Mouse (Mus musculus): ENCODE measurements around the gene Chd2. TPM values are rescaled to one million over a fixed set of nuclear protein-coding genes. Genes with fewer than 3 reads are reported as not detected.

Gene Chd2
- total RNA-seq, 2 experiments from 2014 or later: 29.8 to 39.6 TPM

- no peak for DNase-seq (ENCODE audit: low spot score)
These were observed 22.5 kb upstream of the Chd2 start for GRCm38 (mm10) chr7:73564131-73564530.

- DNase-seq (ENCODE audit: low spot score): no peak
These were observed 19.9 kb upstream of the Chd2 start for GRCm38 (mm10) chr7:73561492-73562055.

- DNase-seq (ENCODE audit: low spot score): no peak
These were observed 19.2 kb upstream of the Chd2 start for GRCm38 (mm10) chr7:73560811-73561210.

- no peak for DNase-seq (ENCODE audit: low spot score)
These were observed 18.2 kb upstream of the Chd2 start for GRCm38 (mm10) chr7:73559853-73560190.

DNA sequence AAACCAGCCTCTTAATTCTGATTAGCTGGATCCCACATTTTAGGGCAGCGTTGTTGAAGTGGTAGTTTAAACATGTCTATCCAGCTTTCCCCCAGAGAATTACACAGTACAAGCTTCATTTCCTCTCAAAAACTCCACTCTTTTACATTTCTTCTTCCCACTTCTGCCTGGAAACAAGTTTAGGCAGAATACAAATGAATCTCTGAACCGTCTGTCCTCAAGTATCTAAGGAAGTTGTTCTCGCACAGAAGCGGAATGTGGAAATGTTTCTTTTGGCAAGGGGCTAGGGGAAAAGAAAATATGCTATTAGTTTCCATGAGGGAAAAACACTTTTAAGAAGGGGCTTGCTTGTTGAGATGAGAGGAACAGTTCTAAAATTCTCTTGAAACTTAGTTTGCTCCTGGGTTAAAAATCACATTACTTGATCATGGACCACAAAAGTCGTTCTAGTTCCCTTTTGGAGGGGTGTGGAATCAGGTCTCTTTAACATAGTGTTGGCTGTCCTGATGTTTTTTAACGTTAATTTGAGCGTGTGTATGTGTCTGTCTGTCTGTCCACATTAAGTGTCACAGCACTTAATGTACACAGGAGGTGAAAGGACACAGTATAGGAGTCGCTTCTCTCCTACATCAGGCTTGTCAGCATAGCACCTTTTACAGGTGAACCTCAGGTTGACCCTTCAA is 17.7 kb upstream of the Chd2 start:
- DNase-seq (ENCODE audit: low spot score): no peak

- DNase-seq (ENCODE audit: low spot score): peak; percentile 99
These were observed 16.9 kb upstream of the Chd2 start for GRCm38 (mm10) chr7:73558293-73559169.

DNA sequence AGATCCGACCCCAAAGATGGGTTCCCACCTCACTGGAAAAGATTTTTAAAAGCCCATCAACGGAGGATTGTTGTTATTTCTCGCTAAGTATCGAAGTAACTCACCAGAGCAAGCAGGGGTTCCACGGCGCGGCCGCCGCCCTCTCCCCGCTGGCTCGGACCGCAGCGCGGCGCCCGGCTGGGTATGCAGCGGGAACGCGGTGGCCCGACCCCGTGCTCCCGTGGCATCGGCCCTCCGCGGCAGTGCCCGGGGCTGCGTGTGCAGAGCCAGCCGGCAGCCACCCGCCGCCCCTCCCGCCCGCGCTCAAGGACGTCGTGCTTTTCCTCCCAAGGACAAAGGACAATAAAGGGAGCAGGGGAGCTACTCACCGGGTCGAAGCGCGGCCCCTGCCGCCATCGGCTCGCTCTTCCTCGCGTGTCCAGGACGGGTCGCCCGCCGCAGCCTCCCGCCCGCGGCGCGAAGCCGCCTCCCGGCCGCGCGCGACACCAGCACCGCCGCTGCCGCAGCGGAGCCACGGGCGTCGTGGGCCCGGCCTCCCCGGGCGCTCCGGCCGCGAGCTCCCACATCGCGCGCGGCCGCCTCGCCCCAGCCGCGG is 16.1 kb upstream of the Chd2 start:
- no peak for DNase-seq (ENCODE audit: low spot score)

DNA sequence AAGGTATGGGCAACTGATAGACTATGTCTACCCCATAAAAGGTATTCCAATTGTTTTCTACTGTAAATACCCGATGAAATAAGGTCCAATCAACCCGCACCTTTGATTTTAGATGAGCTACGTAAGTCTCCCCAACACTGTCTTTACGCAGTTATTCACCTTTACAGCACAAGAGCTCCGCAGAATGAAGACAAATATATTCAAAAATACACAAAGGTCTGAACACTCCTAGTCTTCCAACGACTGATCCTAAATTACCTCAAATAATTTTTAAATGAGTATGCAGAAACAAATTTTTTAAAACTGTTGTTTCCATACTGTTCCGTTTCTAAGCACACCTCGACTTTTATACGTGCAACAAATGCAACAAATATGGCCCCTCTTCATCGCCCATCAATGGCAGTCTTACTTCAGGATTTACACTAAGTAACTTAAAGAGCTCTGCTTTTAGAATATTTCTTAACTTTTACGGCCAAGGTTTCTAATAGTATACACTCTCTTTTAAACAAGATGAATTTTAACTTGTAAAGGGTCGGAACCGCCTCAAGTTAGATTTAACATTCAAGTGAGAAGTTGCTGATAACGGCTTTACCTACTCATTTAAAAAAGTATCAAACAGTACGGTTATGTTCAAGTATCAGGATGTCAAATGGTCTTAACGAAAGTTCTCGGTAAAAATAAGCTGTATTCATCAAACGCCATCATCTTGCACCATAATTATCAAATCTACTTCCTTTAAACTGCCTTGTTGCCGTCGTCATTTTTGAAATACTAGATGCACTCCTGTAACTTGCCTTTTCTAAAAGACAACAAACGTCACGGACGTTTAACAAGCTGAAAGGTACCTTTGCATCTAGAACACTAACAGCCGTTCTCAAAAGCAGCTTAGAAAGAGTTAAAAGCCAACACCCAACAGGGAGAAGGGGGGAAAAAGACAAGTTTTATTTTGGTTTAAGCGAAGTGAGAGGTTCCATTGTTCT is 15.3 kb upstream of the Chd2 start:
- DNase-seq (ENCODE audit: low spot score): no peak

- no peak for DNase-seq (ENCODE audit: low spot score)
These were observed 14.4 kb upstream of the Chd2 start for GRCm38 (mm10) chr7:73555918-73556580.

- DNase-seq (ENCODE audit: low spot score): no peak
These were observed 13.2 kb upstream of the Chd2 start for GRCm38 (mm10) chr7:73554849-73555248.

GRCm38 (mm10) chr7:73553160-73553559 is 11.5 kb upstream of the Chd2 start:
- DNase-seq (ENCODE audit: low spot score): no peak

GRCm38 (mm10) chr7:73552054-73552750 is 10.6 kb upstream of the Chd2 start:
- DNase-seq (ENCODE audit: low spot score): no peak

- no peak for DNase-seq (ENCODE audit: low spot score)
These were observed 9.7 kb upstream of the Chd2 start for GRCm38 (mm10) chr7:73551370-73551769.

GRCm38 (mm10) chr7:73548051-73548450 is 6.4 kb upstream of the Chd2 start:
- no peak for DNase-seq (ENCODE audit: low spot score)

DNA sequence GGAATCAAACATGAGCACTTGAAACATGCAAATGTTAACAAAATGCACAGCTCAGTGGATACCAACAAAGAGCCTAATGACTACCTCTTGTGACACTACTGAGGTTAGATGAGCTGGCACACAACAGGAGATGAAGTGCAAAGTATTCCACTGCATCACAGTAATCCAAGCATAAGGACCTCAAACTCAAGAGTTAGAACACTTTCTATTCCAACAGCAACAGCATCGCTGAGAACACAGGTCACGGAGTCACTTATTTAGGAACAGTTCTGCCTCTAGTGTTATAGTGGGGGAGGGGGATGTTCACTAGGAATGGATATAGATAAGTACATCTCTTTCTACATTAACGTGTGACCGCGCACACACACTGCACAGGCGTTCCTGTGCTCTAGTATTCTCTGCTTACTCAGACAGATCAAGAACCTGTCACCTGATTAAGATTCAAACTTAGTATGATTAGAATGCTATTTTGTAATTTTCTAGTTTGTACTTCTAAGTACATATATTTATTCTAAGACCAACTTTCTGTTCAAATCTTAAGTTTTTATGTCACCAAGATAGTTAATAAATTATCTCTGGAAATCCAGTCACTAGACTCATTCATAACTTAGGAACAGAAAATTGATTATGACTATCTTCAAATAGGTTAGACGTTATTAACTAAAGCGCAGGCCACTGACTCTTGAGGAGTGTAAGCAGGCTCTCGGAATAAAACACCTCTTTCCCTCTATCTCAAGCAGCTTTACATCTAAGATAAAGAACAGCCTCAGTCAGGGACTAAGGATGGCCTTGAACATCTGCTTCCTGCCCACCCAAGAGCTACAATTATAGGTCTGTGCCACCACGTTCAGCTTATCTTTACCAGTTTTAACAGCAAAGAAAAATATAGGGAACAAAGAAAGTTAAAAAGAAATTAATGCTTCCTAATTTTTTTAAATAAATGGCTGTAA is 5.2 kb upstream of the Chd2 start:
- DNase-seq (ENCODE audit: low spot score): no peak

- no peak for DNase-seq (ENCODE audit: low spot score)
These were observed 3.4 kb upstream of the Chd2 start for GRCm38 (mm10) chr7:73545004-73545403.

GRCm38 (mm10) chr7:73542131-73542853 is 662 bp upstream of the Chd2 start:
- DNase-seq (ENCODE audit: low spot score): no peak

GRCm38 (mm10) chr7:73541079-73541390 is 595 bp downstream of the Chd2 start:
- DNase-seq (ENCODE audit: low spot score): no peak
